Mouse (Mus musculus) lung, adult 2 months (tissue): ENCODE results near the gene Gm9945. TPM values are rescaled to one million over a fixed set of nuclear protein-coding genes. Genes with fewer than 3 reads are reported as not detected.

Experiments
- DNase-seq: peaks from one replicate; pipeline ENCODE4 v3.0.0; 2022
- H3K4me1 ChIP-seq: fragments of 200-500 bp; 2 replicates; pipeline ENCODE4 v1.6.1; 2011; ENCODE audit warnings: low read length; ENCODE audit not compliant: control insufficient read depth, insufficient read depth
- H3K4me3 ChIP-seq: fragments of 200-500 bp; replicated peaks from 2 replicates; pipeline ENCODE3; 2011; ENCODE audit warnings: low read depth, mild to moderate bottlenecking, control low read depth, low read length; ENCODE audit errors: extremely low read depth
- CTCF ChIP-seq: fragments of 200-500 bp; IDR thresholded peaks from 2 replicates; pipeline ENCODE4 v1.5.1; 2011; ENCODE audit warnings: mild to moderate bottlenecking, low read length, control low read depth; ENCODE audit not compliant: insufficient read depth
- POLR2A ChIP-seq: fragments of 200-500 bp; IDR thresholded peaks from 2 replicates; pipeline ENCODE4 v1.6.1; 2011; ENCODE audit warnings: low read depth, mild to moderate bottlenecking, control low read depth, low read length, borderline replicate concordance; ENCODE audit errors: extremely low read depth
- WGBS: fragments of 180-500 bp; shearing (Covaris S2); methylation state at CpG from one replicate; pipeline ENCODE4 v1.1.7; 2018; 5-methylcytosine and 5-hydroxymethylcytosine counted together
- polyA plus RNA-seq: library from polyadenylated mRNA; depleted of rRNA; stranded (reverse); fragments of >200 nt; gene quantifications from 2 replicates; pipeline ENCODE4 v1.2.3, GENCODE M21; 2012

Gene Gm9945
- polyA plus RNA-seq, 1 experiment, result not detected

GRCm38 (mm10) chr11:53505026-53505663, 25.2 kb downstream of the Gm9945 start:
- TF ChIP-seq CTCF, result no peak
- TF ChIP-seq POLR2A, result no peak
- H3K4me1 ChIP-seq, result no peaks in the 10 kb centered on the region; the same call in 1 of the 2 replicates
- H3K4me3 ChIP-seq, result no peak overlapping the region
- no peak for DNase-seq
- 84% methylated on average over 5 of the region's 5 CpGs for WGBS

DNA sequence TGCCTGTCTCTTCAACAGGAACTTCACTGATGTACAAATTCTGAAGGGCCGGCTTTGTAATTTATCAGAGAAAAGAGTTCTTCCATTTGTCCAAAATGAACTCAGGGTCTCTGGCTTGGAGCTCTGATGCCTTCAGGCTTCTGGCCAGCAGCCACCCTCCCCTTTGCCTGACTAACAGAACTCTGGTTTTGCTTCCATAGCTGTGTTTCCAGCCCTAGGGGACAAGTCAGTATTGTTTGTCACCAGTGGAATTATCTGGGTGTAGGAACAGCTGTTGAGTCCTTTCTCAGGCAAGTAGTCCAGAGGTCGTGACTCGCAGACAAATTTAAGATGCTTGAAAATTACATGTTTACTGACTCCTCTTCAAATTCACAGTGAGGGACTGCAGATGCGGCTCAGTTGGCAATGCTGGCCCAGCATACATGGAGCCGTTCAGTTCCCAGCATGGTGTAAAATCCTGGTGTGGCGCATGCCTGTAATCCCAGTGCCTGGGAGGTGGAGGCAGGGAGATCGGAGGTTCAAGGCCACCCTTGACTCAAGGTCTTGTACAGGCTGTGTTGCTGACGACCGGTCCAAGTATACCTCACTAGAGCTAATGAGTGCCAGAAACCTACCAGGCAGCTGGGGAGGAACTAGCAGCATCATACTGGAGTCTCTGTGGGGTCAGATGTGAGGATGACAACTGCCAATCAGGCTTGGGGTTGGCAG, 27.3 kb downstream of the Gm9945 start:
- whole genome bisulfite sequencing, result 75% methylated on average over 9 of the region's 9 CpGs
- Histone ChIP-seq H3K4me1 (no peaks in the 10 kb centered on the region; the same call in 1 of the 2 replicates), H3K4me3 (no peak overlapping the region)
- DNase-seq, result no peak
- no peak for TF ChIP-seq POLR2A
- no peak for TF ChIP-seq CTCF

DNA sequence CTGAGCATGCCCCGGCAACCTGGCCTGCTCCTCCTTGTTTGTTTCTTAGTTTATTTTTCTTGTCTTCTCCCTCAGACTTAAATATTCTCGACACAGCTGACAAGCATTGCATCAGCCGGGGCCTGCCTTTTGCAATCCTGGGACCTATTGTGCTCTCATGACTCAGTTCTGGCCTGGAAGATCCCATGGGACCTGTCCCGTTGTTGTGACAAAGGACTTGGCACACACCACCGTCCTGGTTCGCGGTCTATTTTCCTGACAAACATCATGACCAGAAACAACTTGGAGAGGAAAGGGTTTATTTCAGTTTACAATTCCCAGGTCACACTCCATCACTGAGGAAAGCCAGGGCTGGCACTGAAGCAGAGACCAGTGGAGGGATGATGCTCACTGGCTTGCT, 28.2 kb downstream of the Gm9945 start:
- 28% methylated on average over 7 of the region's 7 CpGs for WGBS
- DNase-seq, result no peak
- TF ChIP-seq CTCF, result no peak
- no peak for TF ChIP-seq POLR2A
- H3K4me1 ChIP-seq, result no peaks in the 10 kb centered on the region; the same call in 1 of the 2 replicates
- H3K4me3 ChIP-seq, result no peak overlapping the region

- TF ChIP-seq CTCF (no peak), POLR2A (no peak)
- Histone ChIP-seq H3K4me1 (no peaks in the 10 kb centered on the region; the same call in 1 of the 2 replicates), H3K4me3 (no peak overlapping the region)
- WGBS, result 57% methylated on average over 3 of the region's 3 CpGs
- no peak for DNase-seq
Measured at GRCm38 (mm10) chr11:53508591-53508990, 28.6 kb downstream of the Gm9945 start.

DNA sequence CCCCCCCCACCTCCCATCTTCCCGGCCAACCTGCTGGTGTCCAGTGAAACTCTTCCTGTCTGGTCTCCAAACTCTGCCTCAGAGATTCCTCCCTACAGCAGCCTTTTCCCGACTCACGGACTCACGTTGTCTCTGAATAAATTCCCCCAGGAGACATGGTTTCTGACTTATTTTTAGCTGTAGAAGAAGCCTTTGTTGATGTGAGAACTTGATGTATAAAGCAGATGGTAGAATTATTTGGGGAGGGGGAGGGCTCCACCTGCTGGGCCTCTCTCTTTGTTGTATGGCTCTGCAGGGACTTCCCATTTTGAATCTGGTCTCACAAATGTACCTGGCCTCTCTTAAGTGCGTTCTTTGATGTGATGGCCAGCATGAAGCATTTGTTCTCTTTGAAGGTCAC, 30.4 kb downstream of the Gm9945 start:
- whole genome bisulfite sequencing, result 45% methylated on average over 5 of the region's 5 CpGs
- no peak for DNase-seq
- Histone ChIP-seq H3K4me3 (no peak overlapping the region), H3K4me1 (no peaks in the 10 kb centered on the region; the same call in 1 of the 2 replicates)
- TF ChIP-seq CTCF, result no peak
- TF ChIP-seq POLR2A, result no peak

GRCm38 (mm10) chr11:53516775-53517627, 37.0 kb downstream of the Gm9945 start:
- DNase-seq, result no peak
- H3K4me1 ChIP-seq, result peaks cover 8% of the 10 kb centered on the region
- no peak overlapping the region for H3K4me3 ChIP-seq
- TF ChIP-seq POLR2A, result no peak
- TF ChIP-seq CTCF, result no peak
- WGBS, result 40% methylated on average over 8 of the region's 8 CpGs

DNA sequence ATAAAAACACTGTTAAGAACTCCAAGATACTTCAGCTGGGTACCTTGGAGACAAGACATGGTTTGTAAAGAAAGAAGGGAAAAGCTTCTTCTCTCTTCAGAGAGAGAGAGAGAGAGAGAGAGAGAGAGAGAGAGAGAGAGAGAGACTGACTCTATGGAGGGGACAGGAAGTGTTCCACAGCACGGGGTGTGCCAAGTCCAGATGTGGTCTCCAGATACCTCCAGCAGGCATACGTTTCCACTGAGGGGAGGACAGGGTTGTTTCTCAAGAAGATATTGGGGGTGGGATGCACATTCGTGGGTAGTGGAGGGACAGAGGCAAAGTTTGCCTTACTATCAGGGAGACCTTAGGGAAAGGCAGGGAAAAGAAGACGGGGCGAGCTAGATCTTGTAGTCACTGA, 38.8 kb downstream of the Gm9945 start:
- no peak for DNase-seq
- no peak overlapping the region for H3K4me3 ChIP-seq
- 61% methylated on average over 5 of the region's 5 CpGs for WGBS
- TF ChIP-seq POLR2A (no peak), CTCF (no peak)
- H3K4me1 ChIP-seq, result peaks cover 10% of the 10 kb centered on the region

DNA sequence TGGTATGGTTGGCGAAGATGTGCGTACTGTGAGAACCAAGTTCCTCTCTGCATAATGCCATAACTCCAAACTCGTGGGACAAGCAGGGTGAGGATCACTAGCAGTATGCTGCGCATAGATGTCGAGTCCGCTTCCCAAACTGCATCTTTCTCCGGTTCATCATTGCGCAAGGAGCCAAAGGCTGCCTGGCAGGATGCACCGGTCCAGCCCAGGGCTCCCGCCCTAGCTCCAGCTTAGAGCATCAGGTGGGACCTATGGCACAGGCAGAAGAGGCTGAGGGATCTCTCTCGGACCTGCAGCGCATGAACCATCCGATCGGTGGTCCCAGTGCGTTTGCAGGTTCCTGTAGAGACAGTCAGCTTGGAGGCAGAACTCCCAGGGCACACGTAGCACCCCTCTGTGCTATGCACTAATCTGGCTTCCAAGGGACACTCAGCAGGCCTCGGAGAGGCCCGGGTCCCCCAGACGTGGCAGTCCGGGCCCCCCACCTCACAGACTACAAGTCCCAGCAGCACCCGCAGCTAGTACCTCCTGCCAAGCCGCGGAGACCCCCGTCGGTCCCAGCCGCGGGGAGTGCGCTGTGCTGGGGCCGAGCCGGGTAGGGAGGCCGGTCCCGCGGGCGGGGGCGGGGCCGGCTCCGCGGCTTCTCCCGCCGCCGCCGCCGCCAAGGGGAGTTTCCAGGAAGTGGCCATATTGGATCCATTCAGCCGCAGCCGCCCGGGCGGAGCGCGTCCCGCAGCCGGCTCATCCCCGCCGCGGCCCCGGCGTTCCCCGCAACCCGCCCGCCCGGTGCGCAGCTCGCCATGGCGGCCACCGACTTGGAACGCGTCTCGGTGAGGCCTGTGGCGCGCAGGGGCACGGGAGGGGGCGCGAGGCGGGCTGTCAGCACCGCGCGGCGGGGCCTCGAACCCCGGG, 39.5 kb downstream of the Gm9945 start, which contains the start of gene Sept8:
Gene Sept8 (plus strand): TSS at position 51 of the 915 bp plus-strand sequence.
- TF ChIP-seq CTCF, result no peak
- 0 out of 2 replicates have a peak, but pooled peaks have one; percentile 25 for TF ChIP-seq POLR2A
- peak within 1 kb of the TSS; percentile 89 for H3K4me3 ChIP-seq
- H3K4me1 ChIP-seq, result peaks cover 10% of the 10 kb centered on the region
- 7% methylated on average over 79 of the region's 79 CpGs for WGBS
- peak; percentile 67 for DNase-seq

DNA sequence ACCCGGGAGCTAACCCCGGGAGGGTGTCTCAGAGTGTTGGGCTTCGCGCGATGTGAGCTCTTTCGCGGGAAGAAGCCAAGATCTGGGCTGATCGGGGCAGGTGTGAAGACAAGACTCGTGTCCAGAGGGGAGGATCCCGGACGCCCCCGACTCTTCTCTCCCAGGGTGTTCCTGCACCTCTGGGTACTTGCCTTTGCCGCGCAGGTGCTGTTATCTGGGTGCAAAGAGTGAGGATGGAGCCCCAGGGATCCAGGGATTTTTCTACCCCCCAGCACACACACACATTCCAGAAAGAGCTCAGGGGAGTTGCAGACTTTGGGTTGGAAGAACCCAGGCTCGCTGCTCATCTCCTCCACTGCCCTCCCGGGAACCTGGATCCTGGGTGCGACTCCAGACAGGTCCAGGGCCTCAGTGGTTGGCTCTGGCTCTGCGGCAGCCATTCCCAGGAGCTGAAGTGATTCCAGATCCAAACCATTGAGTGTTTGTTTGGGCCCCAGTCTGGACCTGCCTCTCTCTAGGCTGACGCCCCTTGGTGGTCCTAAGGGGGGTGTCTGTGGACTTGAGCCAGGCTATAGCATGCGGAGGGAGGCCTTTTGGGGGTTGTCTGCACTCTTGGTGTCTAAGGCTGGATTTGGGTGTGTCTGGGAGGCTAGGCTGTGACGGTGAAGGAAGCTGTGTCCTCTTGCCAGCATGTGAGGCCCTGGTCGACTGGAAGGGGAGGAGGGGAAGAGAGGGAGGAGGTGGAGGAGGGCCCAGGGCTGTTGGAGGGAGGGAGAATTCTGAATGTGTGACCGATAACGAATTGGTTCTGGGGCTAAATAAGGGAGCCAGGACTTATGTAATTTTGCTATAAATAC, 40.4 kb downstream of the Gm9945 start:
- 2% methylated on average over 24 of the region's 24 CpGs for WGBS
- peaks cover 12% of the 10 kb centered on the region for H3K4me1 ChIP-seq
- peak; percentile 52 for DNase-seq
- TF ChIP-seq CTCF, result no peak
- peak; percentile 80; the same call in 1 of the 2 replicates for TF ChIP-seq POLR2A
- peak overlapping the region; percentile 89 for H3K4me3 ChIP-seq
